Mouse (Mus musculus): ENCODE data around the gene Fhl1. TPM values are rescaled to one million over a fixed set of nuclear protein-coding genes. Genes with fewer than 3 reads are reported as not detected.

Fhl1 gene
- polyA plus RNA-seq, 1 experiment: 103 TPM

Other genes with a start within 250 kb of the Fhl1 start
- gene Gm10477, start 207.0 kb upstream of the Fhl1 start, polyA plus RNA-seq (2012; rRNA removed): not detected in 2 replicates
- gene Gm648, start 182.2 kb upstream of the Fhl1 start, polyA plus RNA-seq (2012; rRNA removed): not detected in 2 replicates
- 6.3 and 7.0 TPM in 2 replicates for gene Mmgt1, start 133.7 kb upstream of the Fhl1 start, polyA plus RNA-seq (2012; rRNA removed)
- gene Slc9a6, start 122.0 kb upstream of the Fhl1 start, polyA plus RNA-seq (2012; rRNA removed): 9.5 and 16.3 TPM in 2 replicates
- 0.04 and 0.10 TPM in 2 replicates for gene Map7d3, start 90.5 kb downstream of the Fhl1 start, polyA plus RNA-seq (2012; rRNA removed)
- gene Adgrg4, start 138.4 kb downstream of the Fhl1 start, polyA plus RNA-seq (2012; rRNA removed): 0.12 and 0.26 TPM in 2 replicates

Data from large intestine, adult 2 months (tissue).